Mouse (Mus musculus) lung, postnatal 0 days (tissue): ENCODE results near the gene Eif3d. TPM values are rescaled to one million over a fixed set of nuclear protein-coding genes. Genes with fewer than 3 reads are reported as not detected.
A peak's percentile ranks its signal among the peaks of the same experiment; 100 is the strongest.

ENCODE experiments used
- ATAC-seq: fragments of 200-750 bp; cut with Nextera tagmentation; 2 replicates; pipeline ENCODE4 v1.8.0; 2017; ENCODE audit warnings: moderate library complexity
- DNase-seq: peaks from one replicate; pipeline ENCODE4 v3.0.0-alpha.2; 2016; ENCODE audit warnings: low spot score
- H3K27ac ChIP-seq: fragments of 300-500 bp; sonication (generic); 2 replicates; pipeline ENCODE4 v1.5.1; 2014; ENCODE audit warnings: antibody characterized with exemption, mild to moderate bottlenecking, low read length, mixed read lengths
- H3K27me3 ChIP-seq: fragments of 300-500 bp; sonication (generic); replicated peaks from 2 replicates; pipeline ENCODE4 v1.6.1; 2014; ENCODE audit warnings: low read length, mixed read lengths; ENCODE audit not compliant: insufficient read depth
- H3K36me3 ChIP-seq: fragments of 300-500 bp; sonication (generic); 2 replicates; pipeline ENCODE4 v1.6.1; 2014; ENCODE audit warnings: low read length, mixed read lengths; ENCODE audit not compliant: insufficient read depth
- H3K4me1 ChIP-seq: fragments of 300-500 bp; sonication (generic); 2 replicates; pipeline ENCODE4 v1.6.1; 2014; ENCODE audit warnings: antibody characterized with exemption, low read depth, low read length, mixed read lengths; ENCODE audit not compliant: insufficient read depth
- H3K4me2 ChIP-seq: fragments of 300-500 bp; sonication (generic); replicated peaks from 2 replicates; pipeline ENCODE4 v1.6.1; 2014; ENCODE audit warnings: low read depth, mild to moderate bottlenecking, low read length, moderate library complexity, mixed read lengths
- H3K4me3 ChIP-seq: fragments of 300-500 bp; sonication (generic); 2 replicates; pipeline ENCODE4 v1.5.1; 2014; ENCODE audit warnings: low read depth, low read length
- H3K9ac ChIP-seq: fragments of 300-500 bp; sonication (generic); replicated peaks from 2 replicates; pipeline ENCODE4 v1.6.1; 2014; ENCODE audit warnings: low read depth, mild to moderate bottlenecking
- H3K9me3 ChIP-seq: fragments of 300-500 bp; sonication (generic); 2 replicates; pipeline ENCODE4 v1.6.1; 2016; ENCODE audit warnings: low read length, mixed read lengths
- CTCF ChIP-seq: IDR thresholded peaks from 2 replicates; pipeline ENCODE4 v1.5.1; 2016; ENCODE audit warnings: antibody characterized with exemption, mild to moderate bottlenecking
- EP300 ChIP-seq: IDR thresholded peaks from 2 replicates; pipeline ENCODE4 v1.6.1; 2016; ENCODE audit warnings: antibody characterized with exemption, mild to moderate bottlenecking, control low read depth
- WGBS: fragments of 180-500 bp; shearing (Covaris S2); extraction: QIAGEN DNeasy Blood & Tissue Kit; methylation state at CpG from one replicate; pipeline ENCODE4 v1.1.7; 2014; 5-methylcytosine and 5-hydroxymethylcytosine counted together
- polyA plus RNA-seq: library from polyadenylated mRNA; unstranded; fragments of >200 nt; fragmentation: Nextera tagmentation; extraction: Ambion mirVana; gene quantifications from 2 replicates; pipeline ENCODE4 v1.2.1, GENCODE M21; 2015

Eif3d gene
- polyA plus RNA-seq, 1 experiment from 2014 or later = 82.4 TPM

DNA sequence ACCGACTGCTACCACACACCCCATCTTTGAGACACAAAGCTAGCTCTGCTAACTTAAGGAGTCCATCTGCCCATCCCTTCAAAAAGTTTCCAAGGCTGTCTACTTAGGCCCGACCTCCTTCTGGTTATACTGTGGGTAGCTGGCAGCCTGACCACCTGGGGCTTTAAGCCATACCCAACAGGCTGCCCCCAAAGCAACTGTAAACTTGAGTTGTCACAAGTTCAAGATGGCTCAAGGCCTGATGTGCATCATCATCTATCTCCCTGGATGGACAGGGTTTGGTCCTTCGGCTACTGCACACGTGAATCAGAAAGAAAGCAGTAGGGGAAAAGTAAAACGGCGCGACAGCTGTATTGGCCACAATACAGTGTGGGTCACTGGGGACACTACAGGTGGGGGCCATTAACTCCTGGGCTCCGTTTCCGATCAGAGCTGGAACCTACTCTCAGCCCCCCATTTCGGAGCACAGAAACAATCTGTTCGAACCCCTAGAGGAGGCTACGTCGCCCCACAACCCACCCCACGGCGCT is 608 bp downstream of the Eif3d start:
- Histone ChIP-seq H3K4me2 (peak overlapping the region; percentile 81), H3K36me3 (peaks cover 31% of the 10 kb centered on the region; the same call in 1 of the 2 replicates), H3K27ac (peak overlapping the region; percentile 97), H3K9ac (peak overlapping the region; percentile 99), H3K4me3 (peak overlapping the region; percentile 87), H3K27me3 (no peaks in the 10 kb centered on the region), H3K9me3 (no peaks in the 10 kb centered on the region), H3K4me1 (peaks cover 8% of the 10 kb centered on the region; the same call in 1 of the 2 replicates)
- no peak for TF ChIP-seq EP300
- TF ChIP-seq CTCF = no peak
- DNase-seq = peak; percentile 41
- 1% methylated on average over 15 of the region's 15 CpGs for WGBS
- no peak; the same call in 1 of the 2 replicates for ATAC-seq

DNA sequence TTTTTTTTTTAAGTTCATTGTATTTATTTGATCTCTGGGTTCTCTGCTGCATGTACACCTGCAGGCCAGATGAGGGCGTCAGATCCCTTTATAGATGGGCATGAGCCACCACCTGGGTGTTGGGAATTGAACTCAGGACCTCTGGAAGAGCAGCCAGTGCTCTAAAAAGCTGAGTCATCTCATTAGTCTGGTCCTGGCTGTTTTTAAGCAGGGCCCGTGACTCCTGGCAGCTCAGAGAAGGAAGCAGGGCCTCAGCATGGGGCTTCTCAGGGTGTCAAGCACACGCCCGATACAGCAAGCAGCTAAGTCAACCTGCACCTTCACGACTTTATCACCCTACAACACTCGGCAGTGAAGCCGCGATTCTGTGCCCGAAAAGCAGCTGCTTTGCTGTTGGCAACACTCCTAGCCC is 5.5 kb downstream of the Eif3d start:
- TF ChIP-seq CTCF = peak; percentile 13; the same call in 1 of the 2 replicates
- no peak for TF ChIP-seq EP300
- ATAC-seq (no peak), DNase-seq (no peak)
- no peaks in the 10 kb centered on the region for H3K27me3 ChIP-seq
- H3K4me1 ChIP-seq = peaks cover 8% of the 10 kb centered on the region; the same call in 1 of the 2 replicates
- H3K36me3 ChIP-seq = peaks cover 75% of the 10 kb centered on the region
- WGBS = 77% methylated on average over 9 of the region's 9 CpGs
- no peak overlapping the region for H3K4me3 ChIP-seq
- H3K9ac ChIP-seq = no peak overlapping the region
- no peak overlapping the region for H3K27ac ChIP-seq
- H3K9me3 ChIP-seq = no peaks in the 10 kb centered on the region
- H3K4me2 ChIP-seq = no peak overlapping the region

DNA sequence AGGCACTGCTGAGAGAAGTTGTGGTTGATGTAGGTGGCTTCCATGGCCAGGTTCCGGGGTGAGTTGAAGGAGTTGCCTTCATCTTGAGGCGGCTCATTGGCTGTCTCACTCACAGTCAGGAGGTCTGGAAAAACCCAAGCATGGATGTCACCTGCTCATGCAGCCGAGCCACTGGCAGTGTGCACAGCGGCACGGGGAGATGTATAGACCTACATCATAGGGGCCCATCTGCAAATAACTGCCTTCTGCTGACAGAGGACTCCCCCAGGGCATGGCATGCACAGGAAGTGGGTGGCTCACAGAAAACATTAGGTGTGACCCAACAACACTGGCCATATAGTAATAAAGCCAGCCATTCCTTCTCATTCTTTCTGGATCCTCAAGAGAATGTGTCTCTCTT is 8.2 kb downstream of the Eif3d start:
- no peak for ATAC-seq
- H3K27ac ChIP-seq = no peak overlapping the region
- no peaks in the 10 kb centered on the region for H3K9me3 ChIP-seq
- H3K27me3 ChIP-seq = no peaks in the 10 kb centered on the region
- no peak overlapping the region for H3K4me2 ChIP-seq
- peaks cover 77% of the 10 kb centered on the region for H3K36me3 ChIP-seq
- 93% methylated on average over 5 of the region's 5 CpGs for WGBS
- H3K4me3 ChIP-seq = no peak overlapping the region
- no peak for TF ChIP-seq CTCF
- no peak for TF ChIP-seq EP300
- DNase-seq = no peak
- H3K9ac ChIP-seq = no peak overlapping the region
- no peaks in the 10 kb centered on the region for H3K4me1 ChIP-seq

DNA sequence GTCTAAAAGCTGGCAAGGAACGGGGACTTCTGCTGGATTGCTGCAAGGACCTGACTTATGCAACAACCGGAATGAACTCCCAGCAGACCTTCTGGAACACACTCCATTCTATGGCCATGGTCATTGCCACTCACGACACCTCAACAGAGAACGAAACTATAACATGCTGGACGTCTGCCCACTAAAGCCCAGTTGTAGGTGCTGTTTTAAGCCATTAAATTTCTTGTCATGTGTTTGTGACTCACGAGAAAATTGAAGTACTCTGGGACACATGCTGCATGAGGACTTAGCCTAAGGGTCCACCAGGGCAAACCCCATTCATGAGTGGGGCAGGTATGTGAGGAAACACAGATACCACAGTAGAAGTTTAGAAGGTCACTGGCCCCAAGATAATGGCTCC is 9.9 kb downstream of the Eif3d start:
- H3K4me2 ChIP-seq = no peak overlapping the region
- no peak overlapping the region for H3K27ac ChIP-seq
- H3K9ac ChIP-seq = no peak overlapping the region
- ATAC-seq (no peak), DNase-seq (no peak)
- no peaks in the 10 kb centered on the region for H3K9me3 ChIP-seq
- WGBS = 84% methylated on average over 6 of the region's 6 CpGs
- H3K4me1 ChIP-seq = peaks cover 10% of the 10 kb centered on the region
- H3K36me3 ChIP-seq = peaks cover 61% of the 10 kb centered on the region
- H3K27me3 ChIP-seq = peaks cover 10% of the 10 kb centered on the region
- H3K4me3 ChIP-seq = no peak overlapping the region
- no peak for TF ChIP-seq EP300
- TF ChIP-seq CTCF = no peak

DNA sequence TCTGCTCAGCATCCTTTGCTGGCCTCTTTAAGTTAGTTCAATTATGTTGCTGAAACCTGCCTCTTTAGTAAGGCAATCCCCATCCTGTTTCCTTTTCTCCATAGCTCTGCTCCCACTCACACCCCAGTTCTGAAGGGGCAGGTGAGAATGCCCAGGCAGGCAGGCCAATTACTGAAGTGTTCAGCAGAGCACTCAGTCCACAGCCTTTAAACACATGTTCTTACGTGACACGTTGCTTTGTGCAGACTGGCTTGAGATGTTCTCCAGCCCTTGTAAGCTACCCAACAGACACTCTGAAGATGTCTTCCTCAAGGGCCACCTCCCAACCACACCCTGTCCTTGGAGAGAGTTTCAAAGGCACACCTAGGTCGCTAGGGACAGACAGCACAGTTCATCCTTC is 12.5 kb downstream of the Eif3d start:
- TF ChIP-seq CTCF = no peak
- TF ChIP-seq EP300 = no peak
- peaks cover 10% of the 10 kb centered on the region for H3K4me1 ChIP-seq
- H3K9ac ChIP-seq = no peak overlapping the region
- no peak overlapping the region for H3K27ac ChIP-seq
- 53% methylated on average over 3 of the region's 3 CpGs for WGBS
- no peak for DNase-seq
- peaks cover 37% of the 10 kb centered on the region for H3K36me3 ChIP-seq
- peaks cover 10% of the 10 kb centered on the region for H3K27me3 ChIP-seq
- H3K4me3 ChIP-seq = no peak overlapping the region
- no peak overlapping the region for H3K4me2 ChIP-seq
- ATAC-seq = no peak
- H3K9me3 ChIP-seq = no peaks in the 10 kb centered on the region

DNA sequence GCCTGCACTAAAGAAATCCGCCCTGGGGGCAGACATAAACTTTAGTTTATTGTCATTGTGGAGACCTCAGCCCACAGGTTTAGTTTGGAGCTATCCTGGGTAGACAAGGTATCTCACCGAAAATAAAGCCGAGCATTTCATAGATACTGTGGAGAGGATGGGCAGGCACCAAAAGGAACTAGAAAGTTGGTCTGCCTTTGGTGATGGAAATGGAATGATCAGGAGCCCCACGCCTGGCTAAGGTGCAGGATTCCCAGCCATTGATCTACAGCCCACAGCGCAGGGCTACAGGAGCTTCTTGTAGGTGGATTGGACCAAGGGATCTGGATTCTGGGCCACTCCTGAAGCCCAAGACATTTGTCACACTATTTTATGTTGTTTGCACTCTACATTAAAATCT is 13.0 kb downstream of the Eif3d start:
- Histone ChIP-seq H3K27ac (no peak overlapping the region), H3K27me3 (peaks cover 10% of the 10 kb centered on the region), H3K36me3 (peaks cover 33% of the 10 kb centered on the region), H3K9me3 (no peaks in the 10 kb centered on the region), H3K4me1 (peaks cover 10% of the 10 kb centered on the region), H3K4me2 (no peak overlapping the region), H3K4me3 (no peak overlapping the region), H3K9ac (no peak overlapping the region)
- no peak for TF ChIP-seq CTCF
- no peak for TF ChIP-seq EP300
- DNase-seq = no peak
- WGBS = 52% methylated on average over 5 of the region's 5 CpGs
- no peak for ATAC-seq
